24 mouse cellular contexts compared by ENCODE assay signal in the genomic region with DNA sequence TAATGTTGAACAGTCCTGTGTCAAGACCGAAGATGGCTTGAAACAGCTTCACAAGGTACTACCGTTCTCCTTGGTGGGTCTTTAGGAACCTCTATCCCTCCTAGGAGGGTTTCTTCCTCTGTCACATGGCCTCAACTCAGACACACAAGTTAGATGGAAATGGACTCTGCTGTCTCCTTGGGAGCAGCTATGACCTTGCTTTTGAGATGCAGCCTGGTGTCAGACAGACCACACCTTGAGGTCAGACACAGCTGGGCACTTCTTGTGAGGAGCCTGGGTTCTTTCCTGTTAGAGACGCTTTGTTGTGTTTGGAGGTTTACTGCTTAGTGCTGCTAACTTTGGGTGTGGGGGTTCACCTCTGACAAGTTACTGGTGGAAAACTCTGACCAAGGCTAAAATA.
"Had no signal": no experiment of that assay in that cellular context is flagged by ENCODE, and none has a peak within 500 bp of the region (broad histone marks: within the 10 kb centered on the region; RNA-seq: fewer than 3 reads in every experiment).

No protein-coding gene starts in this region.

- H3K27ac ChIP-seq: heart, embryonic 13.5 days; heart, embryonic 15.5 days; hindbrain, embryonic 13.5 days; hindbrain, embryonic 15.5 days; hindbrain, postnatal 0 days; kidney, embryonic 15.5 days; kidney, postnatal 0 days; limb, embryonic 13.5 days; limb, embryonic 15.5 days; liver, embryonic 12.5 days; liver, embryonic 14.5 days had no signal

- H3K4me3 ChIP-seq: heart, embryonic 13.5 days; heart, embryonic 15.5 days; hindbrain, embryonic 13.5 days; hindbrain, embryonic 15.5 days; kidney, embryonic 15.5 days; limb, embryonic 13.5 days; limb, embryonic 15.5 days; liver, embryonic 12.5 days had no signal

- DNase-seq: gastrocnemius, postnatal 10 days; gastrocnemius, postnatal 25 days; heart, adult 18-20 months; heart, postnatal 14 days; heart, postnatal 36 days; kidney, adult 11 months; kidney, adult 2 months; kidney, adult 9 months; kidney, postnatal 14 days; kidney, postnatal 36 days; layer of hippocampus, adult 9-11 months; layer of hippocampus, postnatal 36 days; left cerebral cortex, postnatal 4 days had no signal
